Mouse (Mus musculus): ENCODE measurements around the gene Gm15140.
"Not testable (repeated sequence)": the region's sequence is repeated elsewhere in the genome, so short reads cannot be mapped to it uniquely, and the experiment has no call there.

Gene Gm15140

DNA sequence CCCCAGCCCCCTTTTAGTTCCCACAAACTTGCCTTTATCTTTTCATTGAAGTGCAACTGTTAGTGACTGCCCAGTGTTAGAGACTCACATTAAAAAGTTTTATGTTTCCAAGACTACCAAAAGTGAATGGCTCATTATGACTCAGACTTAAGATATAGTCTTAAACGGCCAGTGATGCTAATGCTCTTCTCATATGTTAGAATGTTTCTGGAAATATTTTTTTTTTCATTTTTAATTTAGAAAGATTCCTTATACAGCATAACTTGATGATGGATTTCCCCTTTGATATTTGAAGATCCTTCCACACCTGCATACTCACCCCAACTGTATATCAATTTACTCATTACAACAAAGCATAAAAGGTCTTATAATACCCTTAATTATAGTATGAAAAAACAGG, at the start of gene Gm15140:
Gene Gm15140 (minus strand): TSS at position 101 of the 400 bp plus-strand sequence.
- ATAC-seq (ENCODE audit: low TSS enrichment): not testable (repeated sequence)

Measured in frontal cortex, adult (tissue).